Mouse (Mus musculus) forebrain, embryonic 16.5 days (tissue): ENCODE data around the gene Snap23. TPM values are rescaled to one million over a fixed set of nuclear protein-coding genes. Genes with fewer than 3 reads are reported as not detected.
A peak's percentile ranks its signal among the peaks of the same experiment; 100 is the strongest.
"Not testable (repeated sequence)": the region's sequence is repeated elsewhere in the genome, so short reads cannot be mapped to it uniquely, and the experiment has no call there.

Source experiments
- ATAC-seq: fragments of 200-750 bp; cut with Nextera tagmentation; 2 replicates; pipeline ENCODE4 v1.8.0; 2017; ENCODE audit warnings: mild to moderate bottlenecking, moderate library complexity
- H3K27ac ChIP-seq: fragments of 300-500 bp; sonication (generic); 2 replicates; pipeline ENCODE4 v1.5.1; 2014; ENCODE audit warnings: low read length, control low read depth
- H3K27me3 ChIP-seq: fragments of 300-500 bp; sonication (generic); replicated peaks from 2 replicates; pipeline ENCODE4 v1.6.1; 2014; ENCODE audit warnings: low read length; ENCODE audit not compliant: control insufficient read depth, insufficient read depth
- H3K36me3 ChIP-seq: fragments of 300-500 bp; sonication (generic); 2 replicates; pipeline ENCODE4 v1.6.1; 2014; ENCODE audit not compliant: control insufficient read depth, insufficient read depth
- H3K4me1 ChIP-seq: fragments of 300-500 bp; sonication (generic); replicated peaks from 2 replicates; pipeline ENCODE4 v1.6.1; 2014; ENCODE audit warnings: low read length; ENCODE audit not compliant: control insufficient read depth, insufficient read depth
- H3K4me2 ChIP-seq: fragments of 300-500 bp; sonication (generic); 2 replicates; pipeline ENCODE4 v1.6.1; 2014; ENCODE audit warnings: mild to moderate bottlenecking, low read length, control low read depth
- H3K4me3 ChIP-seq: fragments of 300-500 bp; sonication (generic); replicated peaks from 2 replicates; pipeline ENCODE4 v1.5.1; 2014; ENCODE audit warnings: mild to moderate bottlenecking, low read length, control low read depth
- H3K9ac ChIP-seq: fragments of 300-500 bp; sonication (generic); replicated peaks from 2 replicates; pipeline ENCODE4 v1.6.1; 2014; ENCODE audit warnings: low read depth, low read length, control low read depth
- H3K9me3 ChIP-seq: fragments of 300-500 bp; sonication (generic); 2 replicates; pipeline ENCODE4 v1.6.1; 2016; ENCODE audit warnings: low read length; ENCODE audit not compliant: control insufficient read depth
- WGBS: fragments of 180-500 bp; shearing (Covaris S2); extraction: QIAGEN DNeasy Blood & Tissue Kit; methylation state at CpG from one replicate; pipeline ENCODE4 v1.1.7; 2014; 5-methylcytosine and 5-hydroxymethylcytosine counted together
- polyA plus RNA-seq: library from polyadenylated mRNA; unstranded; fragments of >200 nt; fragmentation: Nextera tagmentation; extraction: Ambion mirVana; gene quantifications from 2 replicates; pipeline ENCODE4 v1.2.1, GENCODE M21; 2015

The Snap23 gene
- polyA plus RNA-seq, 1 experiment from 2014 or later, result 19.8 TPM

- no peak for ATAC-seq
- Histone ChIP-seq H3K27ac (no peak overlapping the region), H3K36me3 (no peaks in the 10 kb centered on the region), H3K4me3 (no peak overlapping the region), H3K4me2 (no peak overlapping the region), H3K27me3 (no peaks in the 10 kb centered on the region), H3K9me3 (no peaks in the 10 kb centered on the region), H3K9ac (no peak overlapping the region), H3K4me1 (peaks cover 7% of the 10 kb centered on the region)
- WGBS, result 84% methylated on average over 3 of the region's 3 CpGs
Measured at GRCm38 (mm10) chr2:120558813-120559212, 8.7 kb upstream of the Snap23 start.

- 86% methylated on average over 1 of the region's 1 CpGs for WGBS
- Histone ChIP-seq H3K4me1 (peaks cover 9% of the 10 kb centered on the region), H3K36me3 (no peaks in the 10 kb centered on the region), H3K9me3 (no peaks in the 10 kb centered on the region), H3K4me2 (no peak overlapping the region), H3K27ac (no peak overlapping the region), H3K9ac (no peak overlapping the region), H3K27me3 (no peaks in the 10 kb centered on the region), H3K4me3 (no peak overlapping the region)
- no peak for ATAC-seq
Measured at GRCm38 (mm10) chr2:120561524-120561923, 5.9 kb upstream of the Snap23 start.

- no peaks in the 10 kb centered on the region for H3K36me3 ChIP-seq
- ATAC-seq, result no peak
- no peaks in the 10 kb centered on the region for H3K27me3 ChIP-seq
- peak overlapping the region; percentile 95 for H3K4me3 ChIP-seq
- H3K9ac ChIP-seq, result peak overlapping the region; percentile 95
- peaks cover 14% of the 10 kb centered on the region for H3K4me1 ChIP-seq
- WGBS, result 23% methylated on average over 9 of the region's 9 CpGs
- H3K4me2 ChIP-seq, result peak overlapping the region; percentile 86
- no peak overlapping the region for H3K27ac ChIP-seq
- no peaks in the 10 kb centered on the region for H3K9me3 ChIP-seq
Measured at GRCm38 (mm10) chr2:120562859-120563234, 4.6 kb upstream of the Snap23 start.

- peak within 1 kb of the TSS; percentile 95 for H3K4me3 ChIP-seq
- H3K4me2 ChIP-seq, result peak within 1 kb of the TSS; percentile 86
- H3K9ac ChIP-seq, result peak within 1 kb of the TSS; percentile 95
- H3K9me3 ChIP-seq, result no peaks in the 10 kb centered on the region
- H3K4me1 ChIP-seq, result peaks cover 18% of the 10 kb centered on the region
- H3K27me3 ChIP-seq, result no peaks in the 10 kb centered on the region
- WGBS, result under 1% methylated on average over 50 of the region's 50 CpGs
- H3K27ac ChIP-seq, result peak within 1 kb of the TSS; percentile 53
- ATAC-seq, result peak; percentile 91
- H3K36me3 ChIP-seq, result no peaks in the 10 kb centered on the region
Measured at GRCm38 (mm10) chr2:120563235-120563990, 4.1 kb upstream of the Snap23 start, which contains the start of gene Zfp106. TSS of gene Zfp106 (minus strand) at chr2:120563843.

- not testable (repeated sequence) for H3K9ac ChIP-seq, H3K27me3 ChIP-seq, H3K9me3 ChIP-seq, H3K36me3 ChIP-seq, H3K4me2 ChIP-seq, ATAC-seq, H3K27ac ChIP-seq, H3K4me3 ChIP-seq
- WGBS, result 95% methylated on average over 4 of the region's 4 CpGs
- H3K4me1 ChIP-seq, result peaks cover 22% of the 10 kb centered on the region
Measured at GRCm38 (mm10) chr2:120564548-120565188, 2.8 kb upstream of the Snap23 start.

GRCm38 (mm10) chr2:120565363-120565762 lies 2.1 kb upstream of the Snap23 start:
- Histone ChIP-seq H3K4me2 (no peak overlapping the region), H3K27me3 (no peaks in the 10 kb centered on the region), H3K4me1 (peaks cover 22% of the 10 kb centered on the region), H3K4me3 (no peak overlapping the region), H3K27ac (no peak overlapping the region), H3K9ac (no peak overlapping the region), H3K9me3 (no peaks in the 10 kb centered on the region), H3K36me3 (no peaks in the 10 kb centered on the region)
- no peak for ATAC-seq
- WGBS, result 87% methylated on average over 2 of the region's 2 CpGs

- H3K9me3 ChIP-seq, result no peaks in the 10 kb centered on the region
- H3K4me3 ChIP-seq, result peak overlapping the region; percentile 76
- H3K27me3 ChIP-seq, result no peaks in the 10 kb centered on the region
- H3K36me3 ChIP-seq, result no peaks in the 10 kb centered on the region
- ATAC-seq, result peak; percentile 41
- peak overlapping the region; percentile 74 for H3K9ac ChIP-seq
- peak overlapping the region; percentile 83 for H3K4me2 ChIP-seq
- H3K27ac ChIP-seq, result peak overlapping the region; percentile 29; the same call in 1 of the 2 replicates
- under 1% methylated on average over 22 of the region's 22 CpGs for WGBS
- H3K4me1 ChIP-seq, result peaks cover 18% of the 10 kb centered on the region
Measured at GRCm38 (mm10) chr2:120567798-120568320, 388 bp downstream of the Snap23 start.

- Histone ChIP-seq H3K27me3 (no peaks in the 10 kb centered on the region), H3K36me3 (no peaks in the 10 kb centered on the region), H3K27ac (no peak overlapping the region), H3K9me3 (no peaks in the 10 kb centered on the region), H3K9ac (no peak overlapping the region), H3K4me2 (no peak overlapping the region), H3K4me3 (no peak overlapping the region), H3K4me1 (peaks cover 13% of the 10 kb centered on the region)
- WGBS, result 97% methylated on average over 3 of the region's 3 CpGs
- ATAC-seq, result no peak
Measured at GRCm38 (mm10) chr2:120571081-120571480, 3.6 kb downstream of the Snap23 start.

GRCm38 (mm10) chr2:120572161-120572560 lies 4.7 kb downstream of the Snap23 start:
- not testable (repeated sequence) for H3K4me2 ChIP-seq, H3K36me3 ChIP-seq, H3K9me3 ChIP-seq, H3K4me3 ChIP-seq, ATAC-seq, H3K9ac ChIP-seq, H3K27me3 ChIP-seq, H3K4me1 ChIP-seq, H3K27ac ChIP-seq
- 96% methylated on average over 3 of the region's 3 CpGs for WGBS
